Mouse (Mus musculus) neural tube, embryonic 13.5 days (tissue): Measurements from ENCODE around the gene Gcfc2. TPM values are rescaled to one million over a fixed set of nuclear protein-coding genes. Genes with fewer than 3 reads are reported as not detected.

Experiments used
- ATAC-seq: fragments of 200-750 bp; cut with Nextera tagmentation; 2 replicates; pipeline ENCODE4 v1.8.0; 2017; ENCODE audit warnings: low read depth, mild to moderate bottlenecking, moderate TSS enrichment, moderate library complexity
- H3K27ac ChIP-seq: fragments of 300-500 bp; sonication (generic); replicated peaks from 2 replicates; pipeline ENCODE4 v1.5.1; 2015; ENCODE audit warnings: moderate library complexity, mild to moderate bottlenecking, inconsistent platforms
- H3K27me3 ChIP-seq: fragments of 300-500 bp; sonication (generic); 2 replicates; pipeline ENCODE4 v1.6.1; 2015; ENCODE audit warnings: mild to moderate bottlenecking, inconsistent platforms
- H3K36me3 ChIP-seq: fragments of 300-500 bp; sonication (generic); 2 replicates; pipeline ENCODE4 v1.6.1; 2015; ENCODE audit warnings: mild to moderate bottlenecking, inconsistent platforms
- H3K4me1 ChIP-seq: fragments of 300-500 bp; sonication (generic); replicated peaks from 2 replicates; pipeline ENCODE4 v1.6.1; 2015; ENCODE audit warnings: inconsistent platforms
- H3K4me2 ChIP-seq: fragments of 300-500 bp; sonication (generic); 2 replicates; pipeline ENCODE4 v1.6.1; 2015; ENCODE audit warnings: inconsistent platforms, mild to moderate bottlenecking, moderate library complexity
- H3K4me3 ChIP-seq: fragments of 300-500 bp; sonication (generic); 2 replicates; pipeline ENCODE4 v1.5.1; 2015; ENCODE audit warnings: mild to moderate bottlenecking, inconsistent platforms
- H3K9ac ChIP-seq: fragments of 300-500 bp; sonication (generic); 2 replicates; pipeline ENCODE4 v1.6.1; 2015; ENCODE audit warnings: moderate library complexity, mild to moderate bottlenecking, inconsistent platforms
- H3K9me3 ChIP-seq: fragments of 300-500 bp; sonication (generic); 2 replicates; pipeline ENCODE4 v1.6.1; 2016; ENCODE audit warnings: inconsistent platforms
- WGBS: fragments of 180-500 bp; shearing (Covaris S2); methylation state at CpG from one replicate; pipeline ENCODE4 v1.1.7; 2015; 5-methylcytosine and 5-hydroxymethylcytosine counted together
- microRNA counts: library from miRNA; unstranded; fragments of <30 nt; microRNA quantifications from one replicate; lab custom pipeline; 2016
- microRNA-seq: library from miRNA; unstranded; fragments of <30 nt; microRNA quantifications from one replicate; pipeline ENCODE4, GENCODE M21; 2016
- polyA plus RNA-seq: library from polyadenylated mRNA; unstranded; fragments of >200 nt; fragmentation: Nextera tagmentation; extraction: Ambion mirVana; gene quantifications from 2 replicates; pipeline ENCODE4 v1.2.1, GENCODE M21; 2015

Gene Gcfc2
- polyA plus RNA-seq, 1 experiment from 2014 or later, result 6.3 TPM

- peaks cover 3% of the 10 kb centered on the region; the same call in 1 of the 2 replicates for H3K9me3 ChIP-seq
- H3K4me3 ChIP-seq, result no peak overlapping the region
- no peak overlapping the region for H3K27ac ChIP-seq
- no peak overlapping the region for H3K4me2 ChIP-seq
- 88% methylated on average over 8 of the region's 8 CpGs for WGBS
- H3K4me1 ChIP-seq, result 0 out of 2 replicates have a peak, but pooled peaks cover 3% of the 10 kb centered on the region
- no peaks in the 10 kb centered on the region for H3K36me3 ChIP-seq
- no peak overlapping the region for H3K9ac ChIP-seq
- no peaks in the 10 kb centered on the region for H3K27me3 ChIP-seq
- ATAC-seq, result no peak
Observed at GRCm38 (mm10) chr6:81986171-81986570, 62.7 kb downstream of the Gcfc2 start.

GRCm38 (mm10) chr6:81986599-81986998 is 63.1 kb downstream of the Gcfc2 start:
- Histone ChIP-seq H3K4me2 (no peak overlapping the region), H3K4me3 (no peak overlapping the region), H3K27me3 (no peaks in the 10 kb centered on the region), H3K9ac (no peak overlapping the region), H3K27ac (no peak overlapping the region), H3K9me3 (peaks cover 3% of the 10 kb centered on the region; the same call in 1 of the 2 replicates), H3K4me1 (0 out of 2 replicates have a peak, but pooled peaks cover 3% of the 10 kb centered on the region), H3K36me3 (no peaks in the 10 kb centered on the region)
- 54% methylated on average over 5 of the region's 5 CpGs for WGBS
- no peak for ATAC-seq

GRCm38 (mm10) chr6:81987010-81987409 is 63.5 kb downstream of the Gcfc2 start:
- Histone ChIP-seq H3K9ac (no peak overlapping the region), H3K36me3 (no peaks in the 10 kb centered on the region), H3K27ac (no peak overlapping the region), H3K27me3 (no peaks in the 10 kb centered on the region), H3K9me3 (peaks cover 3% of the 10 kb centered on the region; the same call in 1 of the 2 replicates), H3K4me2 (no peak overlapping the region), H3K4me1 (0 out of 2 replicates have a peak, but pooled peaks cover 3% of the 10 kb centered on the region), H3K4me3 (no peak overlapping the region)
- ATAC-seq, result peak; percentile 64; the same call in 1 of the 2 replicates
- WGBS, result 2% methylated on average over 9 of the region's 9 CpGs

GRCm38 (mm10) chr6:81987580-81987979 is 64.1 kb downstream of the Gcfc2 start:
- 0 out of 2 replicates have a peak, but pooled peaks cover 3% of the 10 kb centered on the region for H3K4me1 ChIP-seq
- no peak for ATAC-seq
- H3K4me2 ChIP-seq, result no peak overlapping the region
- H3K9me3 ChIP-seq, result no peaks in the 10 kb centered on the region
- no peak overlapping the region for H3K4me3 ChIP-seq
- H3K36me3 ChIP-seq, result no peaks in the 10 kb centered on the region
- no peak overlapping the region for H3K9ac ChIP-seq
- WGBS, result 52% methylated on average over 3 of the region's 3 CpGs
- H3K27me3 ChIP-seq, result no peaks in the 10 kb centered on the region
- no peak overlapping the region for H3K27ac ChIP-seq

- ATAC-seq, result no peak
- Histone ChIP-seq H3K27ac (no peak overlapping the region), H3K4me3 (no peak overlapping the region), H3K9me3 (no peaks in the 10 kb centered on the region), H3K36me3 (no peaks in the 10 kb centered on the region), H3K9ac (no peak overlapping the region), H3K4me1 (0 out of 2 replicates have a peak, but pooled peaks cover 3% of the 10 kb centered on the region), H3K27me3 (no peaks in the 10 kb centered on the region), H3K4me2 (no peak overlapping the region)
- WGBS, result 92% methylated on average over 5 of the region's 5 CpGs
Observed at GRCm38 (mm10) chr6:81988341-81988740, 64.9 kb downstream of the Gcfc2 start.

- no peak for ATAC-seq
- no peak overlapping the region for H3K27ac ChIP-seq
- no peaks in the 10 kb centered on the region for H3K27me3 ChIP-seq
- no peaks in the 10 kb centered on the region for H3K9me3 ChIP-seq
- H3K4me1 ChIP-seq, result 0 out of 2 replicates have a peak, but pooled peaks cover 3% of the 10 kb centered on the region
- H3K36me3 ChIP-seq, result no peaks in the 10 kb centered on the region
- WGBS, result 58% methylated on average over 20 of the region's 20 CpGs
- H3K9ac ChIP-seq, result no peak overlapping the region
- H3K4me2 ChIP-seq, result no peak overlapping the region
- H3K4me3 ChIP-seq, result no peak overlapping the region
Observed at GRCm38 (mm10) chr6:81990049-81990810, 66.8 kb downstream of the Gcfc2 start.

MicroRNAs encoded within 50 kb of the gene (microRNA counts, 519-probe panel; counts per million panel counts)
- microRNA mmu-miR-468 (lab: Ali Mortazavi, UCI), result 2,511 counts per million, percentile 24 among the panel's probes with 10 or more counts

Small RNAs within 50 kb of the gene (microRNA-seq; reads per million reads assigned to microRNA genes)
- gene Mir468, result not detected
- not detected for gene Mir7232

Other genes with a start within 250 kb of the Gcfc2 start
- 41.9 and 45.8 TPM in 2 replicates for gene Mrpl19, start 42.3 kb downstream of the Gcfc2 start, polyA plus RNA-seq
- gene Eva1a, start 117.4 kb downstream of the Gcfc2 start, polyA plus RNA-seq, result 1.2 and 2.0 TPM in 2 replicates